21 mouse cellular contexts compared by ENCODE assay signal in the genomic region with DNA sequence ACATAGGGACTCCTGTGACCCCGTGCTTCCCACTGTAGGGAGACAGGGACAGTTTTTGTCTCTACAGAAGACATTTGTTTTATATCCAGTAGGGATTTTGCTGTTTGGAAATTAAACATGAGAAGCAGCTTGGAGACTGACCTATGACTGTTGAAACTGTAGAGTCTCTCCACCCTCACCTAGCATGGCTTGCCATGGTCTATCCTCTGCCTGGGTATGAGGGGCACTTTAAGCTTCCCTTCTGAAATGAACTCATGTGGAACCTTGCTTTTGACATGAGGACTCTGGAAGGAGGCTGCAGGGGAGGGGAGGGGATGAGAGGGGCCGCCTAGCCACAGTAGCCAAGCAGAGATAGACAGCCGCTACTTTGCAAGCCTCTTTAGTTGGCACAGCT. TPM values are rescaled to one million over a fixed set of nuclear protein-coding genes. Genes with fewer than 3 reads are reported as not detected.
DNase-seq lines count a peak whose midpoint lies in the region; ATAC-seq lines count a peak whose summit lies in the region.
"Had no signal": no experiment of that assay in that cellular context is flagged by ENCODE, and none has a peak within 500 bp of the region (broad histone marks: within the 10 kb centered on the region; RNA-seq: fewer than 3 reads in every experiment).

No protein-coding gene starts in this region.

- H3K4me1 ChIP-seq in forebrain, embryonic 14.5 days (ENCODE audit: control insufficient read depth, insufficient read depth, low read length): no peaks in the 10 kb centered on the region
- H3K4me1 ChIP-seq in forebrain, embryonic 15.5 days: 0 out of 2 replicates have a peak, but pooled peaks cover 3% of the 10 kb centered on the region
- peaks cover 17% of the 10 kb centered on the region for H3K4me1 ChIP-seq in kidney, embryonic 15.5 days
- H3K4me1 ChIP-seq in neural tube, embryonic 13.5 days (replicated peaks): 0 out of 2 replicates have a peak, but pooled peaks cover 5% of the 10 kb centered on the region
- H3K4me1 ChIP-seq: embryonic facial prominence, embryonic 12.5 days; heart, embryonic 10.5 days; heart, embryonic 15.5 days had no signal

- H3K9ac ChIP-seq in forebrain, embryonic 14.5 days (ENCODE audit: low read length): no peak overlapping the region
- H3K9ac ChIP-seq in forebrain, embryonic 15.5 days (replicated peaks): no peak overlapping the region
- H3K9ac ChIP-seq in kidney, embryonic 15.5 days: no peak overlapping the region
- 0 out of 2 replicates have a peak overlapping the region, but pooled peaks have one; percentile 26 for H3K9ac ChIP-seq in neural tube, embryonic 13.5 days
- H3K9ac ChIP-seq: embryonic facial prominence, embryonic 12.5 days; forebrain, postnatal 0 days; heart, embryonic 15.5 days; hindbrain, embryonic 14.5 days had no signal

- no peaks in the 10 kb centered on the region for H3K9me3 ChIP-seq in forebrain, embryonic 14.5 days (replicated peaks; ENCODE audit: control insufficient read depth, low read length)
- H3K9me3 ChIP-seq in forebrain, embryonic 15.5 days: no peaks in the 10 kb centered on the region
- H3K9me3 ChIP-seq in kidney, embryonic 15.5 days (replicated peaks): no peaks in the 10 kb centered on the region
- no peaks in the 10 kb centered on the region for H3K9me3 ChIP-seq in neural tube, embryonic 13.5 days
- H3K9me3 ChIP-seq: embryonic facial prominence, embryonic 12.5 days; heart, embryonic 10.5 days; heart, embryonic 15.5 days had no signal

- H3K36me3 ChIP-seq in forebrain, embryonic 14.5 days (ENCODE audit: control insufficient read depth, insufficient read depth, low read length): no peaks in the 10 kb centered on the region
- H3K36me3 ChIP-seq in forebrain, embryonic 15.5 days: no peaks in the 10 kb centered on the region
- no peaks in the 10 kb centered on the region for H3K36me3 ChIP-seq in kidney, embryonic 15.5 days
- no peaks in the 10 kb centered on the region for H3K36me3 ChIP-seq in neural tube, embryonic 13.5 days
- H3K36me3 ChIP-seq: embryonic facial prominence, embryonic 12.5 days; heart, embryonic 10.5 days; heart, embryonic 15.5 days had no signal

- no peak overlapping the region for H3K4me3 ChIP-seq in forebrain, embryonic 14.5 days (ENCODE audit: low read depth, low read length)
- no peak overlapping the region for H3K4me3 ChIP-seq in forebrain, embryonic 15.5 days
- no peak overlapping the region for H3K4me3 ChIP-seq in kidney, embryonic 15.5 days (replicated peaks)
- H3K4me3 ChIP-seq in neural tube, embryonic 13.5 days: no peak overlapping the region
- H3K4me3 ChIP-seq: embryonic facial prominence, embryonic 12.5 days; heart, embryonic 10.5 days; heart, embryonic 15.5 days had no signal

- no peak overlapping the region for H3K4me2 ChIP-seq in forebrain, embryonic 14.5 days (ENCODE audit: low read length)
- no peak overlapping the region for H3K4me2 ChIP-seq in forebrain, embryonic 15.5 days (replicated peaks)
- no peak overlapping the region for H3K4me2 ChIP-seq in kidney, embryonic 15.5 days
- H3K4me2 ChIP-seq in neural tube, embryonic 13.5 days: no peak overlapping the region
- H3K4me2 ChIP-seq: embryonic facial prominence, embryonic 12.5 days; heart, embryonic 15.5 days; hindbrain, embryonic 14.5 days had no signal

- H3K27me3 ChIP-seq in forebrain, embryonic 14.5 days (replicated peaks; ENCODE audit: control insufficient read depth, insufficient read depth, low read length): no peaks in the 10 kb centered on the region
- no peaks in the 10 kb centered on the region for H3K27me3 ChIP-seq in forebrain, embryonic 15.5 days
- H3K27me3 ChIP-seq in kidney, embryonic 15.5 days: no peaks in the 10 kb centered on the region
- no peaks in the 10 kb centered on the region for H3K27me3 ChIP-seq in neural tube, embryonic 13.5 days
- H3K27me3 ChIP-seq: embryonic facial prominence, embryonic 12.5 days; heart, embryonic 15.5 days had no signal

- DNase-seq in forebrain, embryonic 14.5 days (ENCODE audit: low spot score): peak; percentile 8
- no peak for DNase-seq in kidney, adult 11 months
- no peak for DNase-seq in neural tube, embryonic 10.5 days (ENCODE audit: extremely low spot score, low spot score)
- DNase-seq: adrenal gland, postnatal 14 days; B cell, adult 2 months; cerebellum, adult 11-12 months; cerebellum, adult 9-10 months; cerebellum, postnatal 25 days; forebrain, postnatal 0 days; gastrocnemius, postnatal 36 days; heart, adult 18-20 months; heart, postnatal 14 days had no signal

- 52% methylated on average over 3 of the region's 3 CpGs for WGBS in forebrain, embryonic 14.5 days
- 50% methylated on average over 3 of the region's 3 CpGs for WGBS in forebrain, embryonic 15.5 days
- WGBS in kidney, embryonic 15.5 days: 30% methylated on average over 3 of the region's 3 CpGs
- 69% methylated on average over 3 of the region's 3 CpGs for WGBS in neural tube, embryonic 13.5 days

- H3K27ac ChIP-seq in forebrain, embryonic 14.5 days (ENCODE audit: low read depth, low read length): no peak overlapping the region
- no peak overlapping the region for H3K27ac ChIP-seq in forebrain, embryonic 15.5 days (replicated peaks)
- H3K27ac ChIP-seq in kidney, embryonic 15.5 days: no peak overlapping the region
- no peak overlapping the region for H3K27ac ChIP-seq in neural tube, embryonic 13.5 days (replicated peaks)
- H3K27ac ChIP-seq: embryonic facial prominence, embryonic 12.5 days; heart, embryonic 10.5 days; heart, embryonic 15.5 days; hindbrain, embryonic 14.5 days had no signal

- no peak for ATAC-seq in forebrain, embryonic 14.5 days
- ATAC-seq in forebrain, embryonic 15.5 days (replicated peaks): no peak
- ATAC-seq in kidney, embryonic 15.5 days (replicated peaks; ENCODE audit: low FRiP score): peak; percentile 64; the same call in 1 of the 2 replicates
- no peak for ATAC-seq in neural tube, embryonic 13.5 days (ENCODE audit: low read depth)
- ATAC-seq in megakaryocyte, adult 5-6 weeks (ENCODE audit: poor library complexity, severe bottlenecking): no peak
- ATAC-seq: CD4-positive, CD25-positive, alpha-beta regulatory T cell, adult 4 months; forebrain, postnatal 0 days had no signal

RNA-seq across cellular contexts. Expression of gene Gtf2f2, which starts 33.5 kb away (rescaled TPM):
- 58.2 and 58.3 TPM in 2 replicates for polyA plus RNA-seq in forebrain, embryonic 14.5 days (2014; fragmentation: Nextera tagmentation; extraction: Ambion mirVana)
- 47.4 and 51.7 TPM in 2 replicates for polyA plus RNA-seq in forebrain, embryonic 15.5 days (2015; fragmentation: Nextera tagmentation; extraction: Ambion mirVana)
- polyA plus RNA-seq in kidney, embryonic 15.5 days (2015; fragmentation: Nextera tagmentation; extraction: Ambion mirVana): 37.9 and 39.5 TPM in 2 replicates
- polyA plus RNA-seq in neural tube, embryonic 13.5 days (2015; fragmentation: Nextera tagmentation; extraction: Ambion mirVana): 40.1 and 43.1 TPM in 2 replicates
- total RNA-seq in megakaryocyte, adult 5-6 weeks (2015): 33.3 and 33.9 TPM in 2 replicates
- 37.3 and 42.2 TPM in 2 replicates for total RNA-seq in megakaryocyte, adult 5-6 weeks (2017)
